Mouse (Mus musculus) limb, embryonic 11.5 days (tissue): ENCODE data around the gene 6430548M08Rik. TPM values are rescaled to one million over a fixed set of nuclear protein-coding genes. Genes with fewer than 3 reads are reported as not detected.

Source experiments
- ATAC-seq: fragments of 200-750 bp; cut with Nextera tagmentation; 2 replicates; pipeline ENCODE4 v1.8.0; 2017; ENCODE audit warnings: low read depth; ENCODE audit not compliant: insufficient number of reproducible peaks, low FRiP score, low TSS enrichment
- DNase-seq: peaks from one replicate; pipeline ENCODE4 v3.0.0-alpha.2; 2015; ENCODE audit warnings: low spot score
- H3K27ac ChIP-seq: fragments of 300-500 bp; sonication (generic); replicated peaks from 2 replicates; pipeline ENCODE4 v1.5.1; 2014; ENCODE audit warnings: low read depth, mild to moderate bottlenecking, low read length
- H3K27me3 ChIP-seq: fragments of 300-500 bp; sonication (generic); 2 replicates; pipeline ENCODE4 v1.6.1; 2014; ENCODE audit warnings: mild to moderate bottlenecking, low read length, mixed read lengths; ENCODE audit not compliant: control insufficient read depth, insufficient read depth
- H3K36me3 ChIP-seq: fragments of 300-500 bp; sonication (generic); 2 replicates; pipeline ENCODE4 v1.6.1; 2014; ENCODE audit warnings: mild to moderate bottlenecking, low read length, moderate library complexity, mixed read lengths; ENCODE audit not compliant: control insufficient read depth, insufficient read depth
- H3K4me1 ChIP-seq: fragments of 300-500 bp; sonication (generic); 2 replicates; pipeline ENCODE4 v1.6.1; 2014; ENCODE audit warnings: low read length, mixed read lengths; ENCODE audit not compliant: control insufficient read depth, insufficient read depth
- H3K4me2 ChIP-seq: fragments of 300-500 bp; sonication (generic); 2 replicates; pipeline ENCODE4 v1.6.1; 2014; ENCODE audit warnings: low read depth, mild to moderate bottlenecking, moderate library complexity; ENCODE audit not compliant: severe bottlenecking
- H3K4me3 ChIP-seq: fragments of 300-500 bp; sonication (generic); 2 replicates; pipeline ENCODE4 v1.5.1; 2014; ENCODE audit warnings: low read depth, low read length
- H3K9ac ChIP-seq: fragments of 300-500 bp; sonication (generic); 2 replicates; pipeline ENCODE4 v1.6.1; 2014; ENCODE audit warnings: mild to moderate bottlenecking, low read length
- H3K9me3 ChIP-seq: fragments of 300-500 bp; sonication (generic); 2 replicates; pipeline ENCODE4 v1.6.1; 2016; ENCODE audit warnings: low read length; ENCODE audit not compliant: control insufficient read depth
- WGBS: fragments of 180-500 bp; shearing (Covaris S2); extraction: QIAGEN DNeasy Blood & Tissue Kit; methylation state at CpG from one replicate; pipeline ENCODE4 v1.1.7; 2014; 5-methylcytosine and 5-hydroxymethylcytosine counted together
- polyA plus RNA-seq: library from polyadenylated mRNA; unstranded; fragments of >200 nt; fragmentation: Nextera tagmentation; extraction: Ambion mirVana; gene quantifications from 2 replicates; pipeline ENCODE4 v1.2.1, GENCODE M21; 2014

The 6430548M08Rik gene
- polyA plus RNA-seq, 1 experiment from 2014 or later = 1.8 TPM

GRCm38 (mm10) chr8:120173195-120173594, 59.2 kb downstream of the 6430548M08Rik start:
- Histone ChIP-seq H3K4me3 (no peak overlapping the region), H3K27me3 (peaks cover 2% of the 10 kb centered on the region; the same call in 1 of the 2 replicates)
- WGBS = 90% methylated on average over 1 of the region's 1 CpGs

GRCm38 (mm10) chr8:120174606-120175005, 60.7 kb downstream of the 6430548M08Rik start:
- Histone ChIP-seq H3K4me3 (no peak overlapping the region), H3K27me3 (0 out of 2 replicates have a peak, but pooled peaks cover 2% of the 10 kb centered on the region), H3K4me1 (peaks cover 27% of the 10 kb centered on the region), H3K36me3 (no peaks in the 10 kb centered on the region), H3K9me3 (no peaks in the 10 kb centered on the region), H3K4me2 (no peak overlapping the region), H3K9ac (no peak overlapping the region), H3K27ac (no peak overlapping the region)
- DNase-seq (no peak), ATAC-seq (no peak)
- WGBS = 51% methylated on average over 18 of the region's 18 CpGs

More at GRCm38 (mm10) chr8:120173195-120173594, 59.2 kb downstream of the 6430548M08Rik start:
- Histone ChIP-seq H3K9me3 (no peaks in the 10 kb centered on the region), H3K9ac (no peak overlapping the region), H3K4me1 (peaks cover 22% of the 10 kb centered on the region), H3K36me3 (no peaks in the 10 kb centered on the region), H3K4me2 (no peak overlapping the region), H3K27ac (no peak overlapping the region)
- ATAC-seq (no peak), DNase-seq (no peak)

DNA sequence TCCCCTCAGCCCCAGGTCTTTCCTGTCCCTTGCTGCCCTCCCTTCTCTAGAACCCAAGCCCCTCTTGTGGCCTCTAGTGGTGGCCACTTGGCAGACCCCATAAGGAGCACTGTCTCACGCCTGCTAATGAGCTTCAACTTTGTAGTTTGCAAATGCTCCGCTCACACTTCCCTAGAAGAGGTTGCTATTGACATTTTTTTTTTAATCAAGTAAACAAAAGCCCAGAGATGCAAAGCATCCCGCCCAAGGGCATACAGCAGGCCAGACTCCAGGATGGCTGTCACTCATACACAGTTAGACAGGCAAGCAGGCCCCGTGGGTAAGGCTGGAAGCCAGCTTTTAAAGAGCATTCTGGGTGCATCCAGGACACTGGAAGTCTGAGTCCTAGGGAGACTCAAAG, 62.7 kb downstream of the 6430548M08Rik start:
- Histone ChIP-seq H3K9me3 (no peaks in the 10 kb centered on the region), H3K36me3 (no peaks in the 10 kb centered on the region), H3K27ac (no peak overlapping the region), H3K4me3 (no peak overlapping the region), H3K4me1 (peaks cover 29% of the 10 kb centered on the region), H3K4me2 (no peak overlapping the region), H3K27me3 (0 out of 2 replicates have a peak, but pooled peaks cover 2% of the 10 kb centered on the region), H3K9ac (no peak overlapping the region)
- ATAC-seq = no peak
- WGBS = 13% methylated on average over 4 of the region's 4 CpGs
- no peak for DNase-seq

- Histone ChIP-seq H3K4me1 (peaks cover 29% of the 10 kb centered on the region), H3K27ac (peak within 1 kb of the TSS; percentile 59), H3K9me3 (no peaks in the 10 kb centered on the region), H3K27me3 (0 out of 2 replicates have a peak, but pooled peaks cover 2% of the 10 kb centered on the region), H3K4me2 (peak within 1 kb of the TSS; percentile 58), H3K4me3 (peak within 1 kb of the TSS; percentile 12; the same call in 1 of the 2 replicates), H3K9ac (no peak within 1 kb of the TSS), H3K36me3 (no peaks in the 10 kb centered on the region)
- peak; percentile 87 for DNase-seq
- under 1% methylated on average over 24 of the region's 26 CpGs for WGBS
- peak; percentile 78 for ATAC-seq
These were observed 63.6 kb downstream of the 6430548M08Rik start, which contains the start of gene Fam92b for GRCm38 (mm10) chr8:120177318-120178123. Gene Fam92b, minus strand, starts transcription at chr8:120177466.

DNA sequence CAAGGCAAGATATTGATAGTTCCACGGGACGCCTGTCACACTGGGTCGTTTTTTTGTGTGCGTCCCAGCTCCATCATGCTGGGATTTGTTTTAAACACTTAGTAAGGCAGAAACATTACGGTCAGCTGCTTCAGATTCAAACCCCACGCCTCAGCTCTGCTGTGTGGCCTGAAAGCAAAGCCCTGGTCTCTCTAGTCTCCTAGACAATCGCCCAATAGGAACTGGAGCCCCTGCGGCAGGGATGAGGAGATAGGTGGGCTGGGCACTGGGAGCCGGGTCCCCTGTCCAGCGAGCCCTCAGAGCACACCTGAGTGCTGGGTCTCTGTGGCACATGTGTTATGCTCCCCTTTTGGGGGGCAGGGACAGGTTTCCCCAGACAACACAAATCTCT, 64.2 kb downstream of the 6430548M08Rik start:
- H3K4me1 ChIP-seq = peaks cover 29% of the 10 kb centered on the region
- H3K27ac ChIP-seq = peak overlapping the region; percentile 59; the same call in 1 of the 2 replicates
- ATAC-seq = no peak
- H3K36me3 ChIP-seq = no peaks in the 10 kb centered on the region
- no peak for DNase-seq
- H3K4me2 ChIP-seq = peak overlapping the region; percentile 58
- 7% methylated on average over 10 of the region's 10 CpGs for WGBS
- no peaks in the 10 kb centered on the region for H3K9me3 ChIP-seq
- 0 out of 2 replicates have a peak, but pooled peaks cover 2% of the 10 kb centered on the region for H3K27me3 ChIP-seq
- H3K4me3 ChIP-seq = no peak overlapping the region
- H3K9ac ChIP-seq = no peak overlapping the region

GRCm38 (mm10) chr8:120179027-120179431, 65.1 kb downstream of the 6430548M08Rik start:
- Histone ChIP-seq H3K4me2 (peak overlapping the region; percentile 23), H3K27me3 (0 out of 2 replicates have a peak, but pooled peaks cover 2% of the 10 kb centered on the region), H3K4me1 (peaks cover 30% of the 10 kb centered on the region), H3K36me3 (no peaks in the 10 kb centered on the region), H3K9me3 (no peaks in the 10 kb centered on the region), H3K9ac (no peak overlapping the region), H3K4me3 (no peak overlapping the region), H3K27ac (no peak overlapping the region)
- DNase-seq (peak; percentile 99), ATAC-seq (peak; percentile 51)
- WGBS = 0% methylated on average over 10 of the region's 10 CpGs

DNA sequence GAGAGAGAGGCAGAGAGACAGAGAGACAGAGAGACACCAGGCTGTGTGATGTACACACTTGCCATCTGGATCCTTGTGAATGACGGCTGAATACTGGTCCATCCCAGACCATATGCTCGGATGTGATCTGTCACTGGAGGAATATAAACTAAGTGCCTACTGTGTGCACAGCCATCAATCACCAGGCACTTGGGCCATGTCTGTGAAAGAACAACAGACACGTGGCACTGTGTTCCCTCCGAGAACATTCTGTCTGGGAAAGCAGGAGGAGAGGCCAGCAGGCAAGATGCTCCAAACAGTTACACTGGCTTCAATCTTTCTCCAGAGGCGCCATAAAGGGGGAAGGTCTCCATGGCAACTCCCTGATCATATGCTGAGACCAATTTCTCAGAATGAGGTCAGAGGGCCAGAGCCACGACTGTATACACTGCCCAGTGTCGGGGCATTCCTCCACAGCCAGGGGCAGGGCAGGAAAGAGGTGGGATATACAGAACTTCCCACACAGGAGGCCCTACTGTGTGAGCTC, 66.6 kb downstream of the 6430548M08Rik start:
- Histone ChIP-seq H3K27me3 (0 out of 2 replicates have a peak, but pooled peaks cover 2% of the 10 kb centered on the region), H3K4me3 (no peak overlapping the region), H3K27ac (no peak overlapping the region), H3K36me3 (no peaks in the 10 kb centered on the region), H3K9me3 (no peaks in the 10 kb centered on the region), H3K9ac (no peak overlapping the region), H3K4me1 (peaks cover 44% of the 10 kb centered on the region), H3K4me2 (no peak overlapping the region)
- 47% methylated on average over 7 of the region's 7 CpGs for WGBS
- no peak for DNase-seq
- no peak for ATAC-seq

DNA sequence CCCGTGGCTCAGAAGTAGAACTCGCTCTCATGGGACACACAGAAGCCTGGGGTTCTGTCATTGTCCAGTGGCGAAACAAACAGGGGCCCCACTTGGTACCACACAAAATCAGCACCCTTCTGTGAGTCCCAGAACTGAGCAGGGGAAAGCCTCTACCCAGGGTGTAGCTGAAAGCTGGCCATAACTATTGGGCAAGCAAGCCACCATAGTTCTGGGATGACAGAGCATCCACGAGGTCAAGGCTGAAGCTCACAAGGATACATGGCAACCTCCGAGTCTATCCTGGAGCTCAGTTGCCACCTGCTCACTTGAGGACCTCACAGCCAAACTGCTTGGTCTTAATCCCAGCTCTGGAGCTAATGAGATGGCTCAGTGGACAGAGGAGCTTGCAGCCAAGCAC, 67.3 kb downstream of the 6430548M08Rik start:
- Histone ChIP-seq H3K36me3 (no peaks in the 10 kb centered on the region), H3K4me3 (no peak overlapping the region), H3K9me3 (no peaks in the 10 kb centered on the region), H3K9ac (no peak overlapping the region), H3K27ac (no peak overlapping the region), H3K27me3 (0 out of 2 replicates have a peak, but pooled peaks cover under 1% of the 10 kb centered on the region), H3K4me1 (peaks cover 48% of the 10 kb centered on the region), H3K4me2 (no peak overlapping the region)
- DNase-seq = no peak
- no peak for ATAC-seq
- WGBS = 89% methylated on average over 5 of the region's 5 CpGs
